Mouse (Mus musculus) neural tube, embryonic 14.5 days (tissue): ENCODE measurements at regions not wholly inside any gene's neighbourhood (a gene's known extent, or its start where the extent isn't known, plus 50 kb on each side); places are given as distances from the start of the nearest gene placed in this dataset.
A peak's percentile ranks its signal among the peaks of the same experiment; 100 is the strongest.
"Not testable (repeated sequence)": the region's sequence is repeated elsewhere in the genome, so short reads cannot be mapped to it uniquely, and the experiment has no call there.

Source experiments
- ATAC-seq: fragments of 200-750 bp; cut with Nextera tagmentation; 2 replicates; pipeline ENCODE4 v1.8.0; 2017; ENCODE audit warnings: low read depth, mild to moderate bottlenecking, moderate TSS enrichment, moderate library complexity
- H3K27ac ChIP-seq: fragments of 300-500 bp; sonication (generic); 2 replicates; pipeline ENCODE4 v1.5.1; 2014; ENCODE audit warnings: low read depth, mild to moderate bottlenecking, control low read depth, low read length, moderate library complexity, mixed read lengths
- H3K27me3 ChIP-seq: fragments of 300-500 bp; sonication (generic); 2 replicates; pipeline ENCODE4 v1.6.1; 2014; ENCODE audit warnings: low read length; ENCODE audit not compliant: control insufficient read depth, insufficient read depth
- H3K36me3 ChIP-seq: fragments of 300-500 bp; sonication (generic); 2 replicates; pipeline ENCODE4 v1.6.1; 2014; ENCODE audit warnings: low read length, mixed read lengths; ENCODE audit not compliant: control insufficient read depth, insufficient read depth
- H3K4me1 ChIP-seq: fragments of 300-500 bp; sonication (generic); 2 replicates; pipeline ENCODE4 v1.6.1; 2014; ENCODE audit warnings: low read length; ENCODE audit not compliant: control insufficient read depth, insufficient read depth
- H3K4me2 ChIP-seq: fragments of 300-500 bp; sonication (generic); 2 replicates; pipeline ENCODE4 v1.6.1; 2014; ENCODE audit warnings: mild to moderate bottlenecking, low read depth, low read length, control low read depth
- H3K4me3 ChIP-seq: fragments of 300-500 bp; sonication (generic); 2 replicates; pipeline ENCODE4 v1.5.1; 2014; ENCODE audit warnings: low read depth, low read length, control low read depth, mixed read lengths
- H3K9ac ChIP-seq: fragments of 300-500 bp; sonication (generic); replicated peaks from 2 replicates; pipeline ENCODE4 v1.6.1; 2014; ENCODE audit warnings: low read depth, mild to moderate bottlenecking, control low read depth, low read length, mixed read lengths
- H3K9me3 ChIP-seq: fragments of 300-500 bp; sonication (generic); 2 replicates; pipeline ENCODE4 v1.6.1; 2016; ENCODE audit warnings: low read length; ENCODE audit not compliant: control insufficient read depth
- WGBS: fragments of 180-500 bp; shearing (Covaris S2); extraction: QIAGEN DNeasy Blood & Tissue Kit; methylation state at CpG from one replicate; pipeline ENCODE4 v1.1.7; 2014; 5-methylcytosine and 5-hydroxymethylcytosine counted together

- Histone ChIP-seq H3K9me3 (no peaks in the 10 kb centered on the region), H3K4me1 (no peaks in the 10 kb centered on the region), H3K4me2 (no peak overlapping the region), H3K27ac (no peak overlapping the region), H3K36me3 (no peaks in the 10 kb centered on the region), H3K27me3 (no peaks in the 10 kb centered on the region), H3K9ac (no peak overlapping the region), H3K4me3 (no peak overlapping the region)
- ATAC-seq: peak; percentile 75; the same call in 1 of the 2 replicates
- WGBS: 27% methylated on average over 10 of the region's 10 CpGs
These were observed 138.2 kb upstream of the Trim24 start for GRCm38 (mm10) chr6:37732385-37732784.

- H3K9me3 ChIP-seq: no peaks in the 10 kb centered on the region
- H3K27ac ChIP-seq: no peak overlapping the region
- H3K4me2 ChIP-seq: no peak overlapping the region
- H3K4me3 ChIP-seq: no peak overlapping the region
- no peak overlapping the region for H3K9ac ChIP-seq
- WGBS: 82% methylated on average over 4 of the region's 4 CpGs
- no peaks in the 10 kb centered on the region for H3K4me1 ChIP-seq
- H3K27me3 ChIP-seq: no peaks in the 10 kb centered on the region
- no peak for ATAC-seq
- no peaks in the 10 kb centered on the region for H3K36me3 ChIP-seq
These were observed 135.2 kb upstream of the Trim24 start for GRCm38 (mm10) chr6:37735288-37735961.

- no peak overlapping the region for H3K27ac ChIP-seq
- no peak overlapping the region for H3K4me2 ChIP-seq
- no peaks in the 10 kb centered on the region for H3K27me3 ChIP-seq
These were observed 134.7 kb upstream of the Trim24 start for GRCm38 (mm10) chr6:37735962-37736297.

GRCm38 (mm10) chr6:37740982-37741889 is 129.4 kb upstream of the Trim24 start:
- no peak overlapping the region for H3K27ac ChIP-seq
- no peaks in the 10 kb centered on the region for H3K36me3 ChIP-seq
- H3K4me2 ChIP-seq: no peak overlapping the region
- no peaks in the 10 kb centered on the region for H3K4me1 ChIP-seq
- WGBS: 88% methylated on average over 14 of the region's 14 CpGs
- no peaks in the 10 kb centered on the region for H3K27me3 ChIP-seq
- H3K9ac ChIP-seq: no peak overlapping the region
- ATAC-seq: no peak
- no peak overlapping the region for H3K4me3 ChIP-seq
- H3K9me3 ChIP-seq: no peaks in the 10 kb centered on the region

More at GRCm38 (mm10) chr6:37735962-37736297, 134.7 kb upstream of the Trim24 start:
- Histone ChIP-seq H3K9me3 (no peaks in the 10 kb centered on the region), H3K4me1 (no peaks in the 10 kb centered on the region), H3K36me3 (no peaks in the 10 kb centered on the region), H3K4me3 (no peak overlapping the region), H3K9ac (no peak overlapping the region)
- no peak for ATAC-seq
- WGBS: 76% methylated on average over 4 of the region's 4 CpGs

- H3K36me3 ChIP-seq, H3K4me2 ChIP-seq, H3K27me3 ChIP-seq, H3K4me1 ChIP-seq, H3K4me3 ChIP-seq, H3K9ac ChIP-seq, H3K27ac ChIP-seq, ATAC-seq, H3K9me3 ChIP-seq: not testable (repeated sequence)
- 71% methylated on average over 7 of the region's 7 CpGs for WGBS
These were observed 128.7 kb upstream of the Trim24 start for GRCm38 (mm10) chr6:37741916-37742315.

GRCm38 (mm10) chr6:37744679-37745078 is 125.9 kb upstream of the Trim24 start:
- Histone ChIP-seq H3K4me1 (no peaks in the 10 kb centered on the region), H3K36me3 (no peaks in the 10 kb centered on the region), H3K9me3 (no peaks in the 10 kb centered on the region), H3K27me3 (no peaks in the 10 kb centered on the region), H3K27ac (no peak overlapping the region), H3K4me3 (no peak overlapping the region), H3K9ac (no peak overlapping the region), H3K4me2 (no peak overlapping the region)
- 84% methylated on average over 4 of the region's 4 CpGs for WGBS
- no peak for ATAC-seq

- Histone ChIP-seq H3K4me3 (no peak overlapping the region), H3K27ac (no peak overlapping the region), H3K36me3 (no peaks in the 10 kb centered on the region), H3K4me1 (no peaks in the 10 kb centered on the region), H3K4me2 (no peak overlapping the region), H3K9me3 (no peaks in the 10 kb centered on the region), H3K27me3 (no peaks in the 10 kb centered on the region), H3K9ac (no peak overlapping the region)
- no peak for ATAC-seq
- 92% methylated on average over 11 of the region's 11 CpGs for WGBS
These were observed 125.1 kb upstream of the Trim24 start for GRCm38 (mm10) chr6:37745393-37746100.

GRCm38 (mm10) chr6:37747793-37748192 is 122.8 kb upstream of the Trim24 start:
- not testable (repeated sequence) for H3K36me3 ChIP-seq, H3K9me3 ChIP-seq, H3K4me2 ChIP-seq, H3K4me3 ChIP-seq, H3K9ac ChIP-seq, H3K4me1 ChIP-seq, ATAC-seq, H3K27me3 ChIP-seq, H3K27ac ChIP-seq
- 71% methylated on average over 4 of the region's 4 CpGs for WGBS
